Mouse (Mus musculus) kidney, postnatal 0 days (tissue): ENCODE measurements around the gene Cenpv. TPM values are rescaled to one million over a fixed set of nuclear protein-coding genes. Genes with fewer than 3 reads are reported as not detected.

Experiments used
- ATAC-seq: fragments of 200-750 bp; cut with Nextera tagmentation; replicated peaks from 2 replicates; pipeline ENCODE4 v1.8.0; 2017; ENCODE audit warnings: low read depth, moderate number of reproducible peaks, moderate TSS enrichment, moderate library complexity; ENCODE audit not compliant: low FRiP score
- DNase-seq: peaks from one replicate; pipeline ENCODE4 v3.0.0-alpha.2; 2016; ENCODE audit warnings: low spot score
- H3K27ac ChIP-seq: fragments of 300-500 bp; sonication (generic); 2 replicates; pipeline ENCODE4 v1.5.1; 2014; ENCODE audit warnings: mild to moderate bottlenecking
- H3K27me3 ChIP-seq: fragments of 300-500 bp; sonication (generic); 2 replicates; pipeline ENCODE4 v1.6.1; 2014; ENCODE audit warnings: low read length, mixed read lengths; ENCODE audit not compliant: insufficient read depth
- H3K36me3 ChIP-seq: fragments of 300-500 bp; sonication (generic); 2 replicates; pipeline ENCODE4 v1.6.1; 2014; ENCODE audit warnings: low read length, mixed read lengths; ENCODE audit not compliant: insufficient read depth
- H3K4me1 ChIP-seq: fragments of 300-500 bp; sonication (generic); replicated peaks from 2 replicates; pipeline ENCODE4 v1.6.1; 2014; ENCODE audit warnings: antibody characterized with exemption, low read length, mixed read lengths; ENCODE audit not compliant: insufficient read depth
- H3K4me2 ChIP-seq: fragments of 300-500 bp; sonication (generic); 2 replicates; pipeline ENCODE4 v1.6.1; 2014; ENCODE audit warnings: mild to moderate bottlenecking, low read length, moderate library complexity, mixed read lengths
- H3K4me3 ChIP-seq: fragments of 300-500 bp; sonication (generic); replicated peaks from 2 replicates; pipeline ENCODE4 v1.5.1; 2014; ENCODE audit warnings: low read depth, low read length
- H3K9ac ChIP-seq: fragments of 300-500 bp; sonication (generic); 2 replicates; pipeline ENCODE4 v1.6.1; 2014; ENCODE audit warnings: low read depth, low read length
- H3K9me3 ChIP-seq: fragments of 300-500 bp; sonication (generic); replicated peaks from 2 replicates; pipeline ENCODE4 v1.6.1; 2016; ENCODE audit warnings: low read length, inconsistent platforms, mixed read lengths
- CTCF ChIP-seq: IDR thresholded peaks from 2 replicates; pipeline ENCODE4 v1.5.1; 2016; ENCODE audit warnings: antibody characterized with exemption, low read depth, mild to moderate bottlenecking, moderate library complexity
- WGBS: fragments of 180-500 bp; shearing (Covaris S2); extraction: QIAGEN DNeasy Blood & Tissue Kit; methylation state at CpG from one replicate; pipeline ENCODE4 v1.1.7; 2014; 5-methylcytosine and 5-hydroxymethylcytosine counted together
- polyA plus RNA-seq: library from polyadenylated mRNA; unstranded; fragments of >200 nt; fragmentation: Nextera tagmentation; extraction: Ambion mirVana; gene quantifications from 2 replicates; pipeline ENCODE4 v1.2.1, GENCODE M21; 2015

The Cenpv gene
- polyA plus RNA-seq, 1 experiment from 2014 or later: 17.6 TPM

- H3K27ac ChIP-seq: no peak overlapping the region
- DNase-seq (peak; percentile 89), ATAC-seq (peak; percentile 34; the same call in 1 of the 2 replicates)
- 1% methylated on average over 9 of the region's 9 CpGs for WGBS
- peak; percentile 95 for TF ChIP-seq CTCF
- no peaks in the 10 kb centered on the region for H3K9me3 ChIP-seq
- peak overlapping the region; percentile 23; the same call in 1 of the 2 replicates for H3K9ac ChIP-seq
- H3K4me3 ChIP-seq: peak overlapping the region; percentile 48
- peak overlapping the region; percentile 85 for H3K4me2 ChIP-seq
- no peaks in the 10 kb centered on the region for H3K27me3 ChIP-seq
- no peaks in the 10 kb centered on the region for H3K36me3 ChIP-seq
- no peaks in the 10 kb centered on the region for H3K4me1 ChIP-seq
Observed at GRCm38 (mm10) chr11:62575297-62575658, 36.2 kb upstream of the Cenpv start.

GRCm38 (mm10) chr11:62574703-62575085 is 35.6 kb upstream of the Cenpv start:
- Histone ChIP-seq H3K4me3 (no peak overlapping the region), H3K27me3 (no peaks in the 10 kb centered on the region), H3K9me3 (no peaks in the 10 kb centered on the region), H3K27ac (no peak overlapping the region), H3K36me3 (no peaks in the 10 kb centered on the region), H3K9ac (no peak overlapping the region), H3K4me2 (no peak overlapping the region), H3K4me1 (no peaks in the 10 kb centered on the region)
- DNase-seq (no peak), ATAC-seq (no peak)
- WGBS: 70% methylated on average over 4 of the region's 4 CpGs
- no peak for TF ChIP-seq CTCF

GRCm38 (mm10) chr11:62573959-62574702 is 35.1 kb upstream of the Cenpv start, which contains the start of gene Trpv2:
Gene Trpv2 (plus strand): TSS chr11:62574486.
- DNase-seq (no peak), ATAC-seq (no peak)
- H3K4me3 ChIP-seq: peak within 1 kb of the TSS; percentile 48
- peak within 1 kb of the TSS; percentile 85 for H3K4me2 ChIP-seq
- no peaks in the 10 kb centered on the region for H3K9me3 ChIP-seq
- H3K36me3 ChIP-seq: no peaks in the 10 kb centered on the region
- no peaks in the 10 kb centered on the region for H3K4me1 ChIP-seq
- no peak for TF ChIP-seq CTCF
- H3K9ac ChIP-seq: no peak within 1 kb of the TSS
- no peak within 1 kb of the TSS for H3K27ac ChIP-seq
- H3K27me3 ChIP-seq: no peaks in the 10 kb centered on the region
- WGBS: 75% methylated on average over 6 of the region's 6 CpGs

GRCm38 (mm10) chr11:62568300-62568699 is 29.2 kb upstream of the Cenpv start:
- H3K36me3 ChIP-seq: no peaks in the 10 kb centered on the region
- H3K4me1 ChIP-seq: no peaks in the 10 kb centered on the region
- no peak for TF ChIP-seq CTCF
- WGBS: 65% methylated on average over 3 of the region's 3 CpGs
- no peak overlapping the region for H3K4me3 ChIP-seq
- no peak overlapping the region for H3K9ac ChIP-seq
- DNase-seq: no peak
- H3K27ac ChIP-seq: no peak overlapping the region
- no peaks in the 10 kb centered on the region for H3K27me3 ChIP-seq
- no peak overlapping the region for H3K4me2 ChIP-seq
- no peak for ATAC-seq
- H3K9me3 ChIP-seq: no peaks in the 10 kb centered on the region

- no peaks in the 10 kb centered on the region for H3K4me1 ChIP-seq
- ATAC-seq (no peak), DNase-seq (no peak)
- no peak overlapping the region for H3K4me2 ChIP-seq
- no peak overlapping the region; the same call in 1 of the 2 replicates for H3K27ac ChIP-seq
- TF ChIP-seq CTCF: no peak
- H3K9ac ChIP-seq: no peak overlapping the region
- 40% methylated on average over 1 of the region's 1 CpGs for WGBS
- no peaks in the 10 kb centered on the region for H3K36me3 ChIP-seq
- no peak overlapping the region for H3K4me3 ChIP-seq
- no peaks in the 10 kb centered on the region for H3K9me3 ChIP-seq
- no peaks in the 10 kb centered on the region for H3K27me3 ChIP-seq
Observed at GRCm38 (mm10) chr11:62566211-62566610, 27.1 kb upstream of the Cenpv start.

GRCm38 (mm10) chr11:62565747-62566146 is 26.7 kb upstream of the Cenpv start:
- Histone ChIP-seq H3K9me3 (no peaks in the 10 kb centered on the region), H3K4me1 (no peaks in the 10 kb centered on the region), H3K4me3 (no peak overlapping the region), H3K4me2 (no peak overlapping the region; the same call in 1 of the 2 replicates), H3K36me3 (no peaks in the 10 kb centered on the region), H3K9ac (no peak overlapping the region), H3K27me3 (no peaks in the 10 kb centered on the region), H3K27ac (no peak overlapping the region)
- peak; percentile 58 for DNase-seq
- 26% methylated on average over 5 of the region's 7 CpGs for WGBS
- no peak for TF ChIP-seq CTCF
- no peak for ATAC-seq
